Mouse (Mus musculus): ENCODE measurements around the gene Mr1. TPM values are rescaled to one million over a fixed set of nuclear protein-coding genes. Genes with fewer than 3 reads are reported as not detected.

Mr1 gene
- polyA plus RNA-seq, 1 experiment from 2014 or later, result 37.2 TPM

GRCm38 (mm10) chr1:155082158-155082964 lies 64.3 kb downstream of the Mr1 start:
- Histone ChIP-seq H3K27ac (no peak overlapping the region), H3K79me2 (ENCODE audit: inconsistent target) (no peaks in the 10 kb centered on the region), H3K4me3 (ENCODE audit: inconsistent target) (no peak overlapping the region), H3K36me3 (ENCODE audit: inconsistent target) (no peaks in the 10 kb centered on the region)
- WGBS (ENCODE audit: missing documents), result 37% methylated on average over 10 of the region's 11 CpGs

DNA sequence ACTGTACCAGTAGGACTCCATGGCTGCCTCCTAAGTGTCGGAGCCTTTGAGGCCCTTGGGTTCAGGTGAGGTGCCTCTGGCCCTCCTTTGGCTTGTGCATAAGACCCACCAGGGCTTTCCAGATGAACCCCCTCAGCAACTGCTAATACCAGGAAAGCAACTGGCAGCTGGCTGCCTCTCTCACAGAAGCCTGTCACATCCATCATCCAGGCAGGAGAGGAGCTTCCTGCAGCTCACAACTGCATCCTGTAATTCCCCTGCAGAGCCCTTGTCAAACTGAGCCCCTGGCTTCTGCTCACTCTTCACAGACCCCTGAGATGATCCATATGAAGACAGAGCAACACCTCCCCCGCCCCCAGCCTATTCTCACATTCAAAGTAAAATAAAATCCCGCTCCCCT lies 68.9 kb downstream of the Mr1 start:
- H3K36me3 ChIP-seq (ENCODE audit: inconsistent target), result no peaks in the 10 kb centered on the region
- H3K79me2 ChIP-seq (ENCODE audit: inconsistent target), result no peaks in the 10 kb centered on the region
- 93% methylated on average over 3 of the region's 3 CpGs for WGBS (ENCODE audit: missing documents)
- no peak overlapping the region for H3K27ac ChIP-seq
- H3K4me3 ChIP-seq (ENCODE audit: inconsistent target), result no peak overlapping the region

Other genes with a start within 250 kb of the Mr1 start
- 24.7 to 56.1 TPM (median 49.7 TPM) in 3 replicates for gene Ier5, start 47.2 kb downstream of the Mr1 start, polyA plus RNA-seq (2018)
- gene Stx6, start 11.9 kb upstream of the Mr1 start, polyA plus RNA-seq (2018), result 28.0 to 46.7 TPM (median 32.4 TPM) in 3 replicates
- gene BC034090, start 97.6 kb upstream of the Mr1 start, polyA plus RNA-seq (2018), result not detected in 3 replicates

Data from macrophage (primary cell).